Mouse (Mus musculus) ES-E14 (cell line): ENCODE data around the gene Alad.

Experiments used
- CHD2 ChIP-seq: IDR thresholded peaks from 2 replicates; pipeline ENCODE4 v1.6.1; 2014; ENCODE audit warnings: mild to moderate bottlenecking, low read depth, low read length, inconsistent platforms
- HCFC1 ChIP-seq: IDR thresholded peaks from 2 replicates; pipeline ENCODE4 v1.6.1; 2012; ENCODE audit warnings: low read length, inconsistent platforms, borderline replicate concordance; ENCODE audit not compliant: insufficient read depth
- MAFK ChIP-seq: IDR thresholded peaks from 2 replicates; pipeline ENCODE4 v1.6.1; 2014; ENCODE audit warnings: mild to moderate bottlenecking, low read depth, low read length, inconsistent platforms; ENCODE audit not compliant: insufficient read depth
- ZC3H11A ChIP-seq: IDR thresholded peaks from 2 replicates; pipeline ENCODE4 v1.6.1; 2012; ENCODE audit warnings: low read depth, mild to moderate bottlenecking, inconsistent platforms, low read length, borderline replicate concordance
- ZNF384 ChIP-seq: IDR thresholded peaks from 2 replicates; pipeline ENCODE4 v1.6.1; 2012; ENCODE audit warnings: low read depth, low read length, inconsistent platforms

GRCm38 (mm10) chr4:62562006-62562405, 42.3 kb upstream of the Alad start:
- TF ChIP-seq CHD2 (no peak), MAFK (no peak), ZNF384 (no peak), HCFC1 (no peak), ZC3H11A (no peak)
